Mouse (Mus musculus) spleen, adult 2 months (tissue): ENCODE results near the gene Spata32.

Experiments used
- CTCF ChIP-seq: fragments of 200-500 bp; IDR thresholded peaks from 2 replicates; pipeline ENCODE4 v1.5.1; 2011; ENCODE audit warnings: mild to moderate bottlenecking, inconsistent platforms; ENCODE audit not compliant: insufficient read depth, insufficient read length, insufficient replicate concordance; ENCODE audit errors: extremely low read depth
- POLR2A ChIP-seq: fragments of 200-500 bp; IDR thresholded peaks from 2 replicates; pipeline ENCODE4 v1.6.1; 2011; ENCODE audit warnings: low read depth, low read length, inconsistent platforms

DNA sequence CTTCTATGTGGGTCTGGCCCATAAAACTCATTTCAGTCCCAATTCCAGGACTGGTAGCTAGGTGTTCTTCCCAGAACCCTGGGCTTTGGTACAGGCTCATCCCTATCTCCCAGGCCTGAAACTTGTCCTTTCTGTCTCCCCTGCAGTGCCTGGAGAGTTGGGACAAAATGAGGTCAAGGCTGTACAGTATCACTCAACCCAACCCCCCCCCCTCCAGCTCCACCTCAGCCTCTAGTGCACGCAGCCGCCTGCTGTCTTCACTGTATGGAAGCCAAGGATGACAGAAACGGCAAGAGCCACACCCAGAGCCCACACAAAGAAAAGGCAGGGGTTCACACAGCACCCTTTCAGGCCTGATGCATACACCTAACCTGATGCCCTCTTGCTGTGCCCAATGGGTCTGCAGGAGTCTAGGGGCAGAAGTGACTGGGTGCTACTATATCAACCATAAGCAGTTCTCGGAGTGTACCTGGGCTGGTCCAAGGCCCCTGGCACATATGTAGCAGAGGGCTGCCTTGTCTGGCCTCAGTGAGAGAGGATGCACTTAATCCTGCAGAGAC is 28.6 kb upstream of the Spata32 start:
- no peak for TF ChIP-seq CTCF
- TF ChIP-seq POLR2A: no peak
